Mouse (Mus musculus): ENCODE data around the gene Lrrn2. TPM values are rescaled to one million over a fixed set of nuclear protein-coding genes. Genes with fewer than 3 reads are reported as not detected.

Gene Lrrn2
- total RNA-seq, 2 experiments from 2014 or later = 218 to 236 TPM

GRCm38 (mm10) chr1:132921071-132921470 is 41.0 kb downstream of the Lrrn2 start:
- TF ChIP-seq CTCF (conservative IDR thresholded peaks at IDR 0.05) = 0 out of 2 replicates have a peak, but pooled peaks have one; percentile 18
- peak overlapping the region; percentile 72 for H3K27ac ChIP-seq
- no peak overlapping the region for H3K4me3 ChIP-seq
- no peak for DNase-seq (ENCODE audit: low spot score in 2 of 2)

- no peak for DNase-seq (ENCODE audit: low spot score in 2 of 2)
- no peak for TF ChIP-seq CTCF (conservative IDR thresholded peaks at IDR 0.05)
- peak overlapping the region; percentile 72 for H3K27ac ChIP-seq
- no peak overlapping the region for H3K4me3 ChIP-seq
These were observed 42.2 kb downstream of the Lrrn2 start for GRCm38 (mm10) chr1:132922257-132922656.

- no peak for DNase-seq (ENCODE audit: low spot score in 2 of 2)
- Histone ChIP-seq H3K4me3 (no peak overlapping the region), H3K27ac (0 out of 2 replicates have a peak overlapping the region, but pooled peaks have one; percentile 2)
- TF ChIP-seq CTCF (conservative IDR thresholded peaks at IDR 0.05) = no peak
These were observed 45.2 kb downstream of the Lrrn2 start for GRCm38 (mm10) chr1:132925270-132925669.

- Histone ChIP-seq H3K4me3 (no peak overlapping the region), H3K27ac (peak overlapping the region; percentile 70)
- no peak for TF ChIP-seq CTCF (conservative IDR thresholded peaks at IDR 0.05)
- no peak for DNase-seq (ENCODE audit: low spot score in 2 of 2)
These were observed 48.2 kb downstream of the Lrrn2 start for GRCm38 (mm10) chr1:132928032-132928906.

- Histone ChIP-seq H3K4me3 (no peak overlapping the region), H3K27ac (peak overlapping the region; percentile 70)
- no peak for DNase-seq (ENCODE audit: low spot score in 2 of 2)
- TF ChIP-seq CTCF (conservative IDR thresholded peaks at IDR 0.05) = no peak
These were observed 48.8 kb downstream of the Lrrn2 start for GRCm38 (mm10) chr1:132928907-132929250.

GRCm38 (mm10) chr1:132930291-132930690 is 50.2 kb downstream of the Lrrn2 start:
- H3K4me3 ChIP-seq = no peak overlapping the region
- TF ChIP-seq CTCF (conservative IDR thresholded peaks at IDR 0.05) = peak; percentile 23; the same call in 1 of the 2 replicates
- H3K27ac ChIP-seq = 0 out of 2 replicates have a peak overlapping the region, but pooled peaks have one; percentile 23
- DNase-seq (ENCODE audit: low spot score in 2 of 2) = no peak

- no peak for DNase-seq (ENCODE audit: low spot score in 2 of 2)
- TF ChIP-seq CTCF (conservative IDR thresholded peaks at IDR 0.05) = no peak
- H3K4me3 ChIP-seq = no peak overlapping the region
These were observed 52.3 kb downstream of the Lrrn2 start for GRCm38 (mm10) chr1:132932421-132932820.

GRCm38 (mm10) chr1:132934856-132935255 is 54.8 kb downstream of the Lrrn2 start:
- H3K4me3 ChIP-seq = no peak overlapping the region
- H3K27ac ChIP-seq = peak overlapping the region; percentile 14; the same call in 1 of the 2 replicates
- DNase-seq (ENCODE audit: low spot score in 2 of 2) = peak; percentile 56 to 57
- peak; percentile 71 for TF ChIP-seq CTCF (conservative IDR thresholded peaks at IDR 0.05)

More at GRCm38 (mm10) chr1:132932421-132932820, 52.3 kb downstream of the Lrrn2 start:
- peak overlapping the region; percentile 65 for H3K27ac ChIP-seq

GRCm38 (mm10) chr1:132937296-132938030 is 57.4 kb downstream of the Lrrn2 start:
- Histone ChIP-seq H3K27ac (no peak overlapping the region), H3K4me3 (no peak overlapping the region)
- TF ChIP-seq CTCF (conservative IDR thresholded peaks at IDR 0.05) = no peak
- DNase-seq (ENCODE audit: low spot score in 2 of 2) = no peak

- Histone ChIP-seq H3K27ac (peak overlapping the region; percentile 43; the same call in 1 of the 2 replicates), H3K4me3 (no peak overlapping the region)
- DNase-seq (ENCODE audit: low spot score in 2 of 2) = peak; percentile 51 to 69
- peak; percentile 72 for TF ChIP-seq CTCF (conservative IDR thresholded peaks at IDR 0.05)
These were observed 58.9 kb downstream of the Lrrn2 start for GRCm38 (mm10) chr1:132938975-132939374.

- no peak for TF ChIP-seq CTCF (conservative IDR thresholded peaks at IDR 0.05)
- no peak for DNase-seq (ENCODE audit: low spot score in 2 of 2)
- peak overlapping the region; percentile 46; the same call in 1 of the 2 replicates for H3K27ac ChIP-seq
- no peak overlapping the region for H3K4me3 ChIP-seq
These were observed 65.8 kb downstream of the Lrrn2 start for GRCm38 (mm10) chr1:132945826-132946225.

GRCm38 (mm10) chr1:132947811-132948210 is 67.7 kb downstream of the Lrrn2 start:
- TF ChIP-seq CTCF (conservative IDR thresholded peaks at IDR 0.05) = no peak
- no peak overlapping the region for H3K27ac ChIP-seq
- no peak for DNase-seq (ENCODE audit: low spot score in 2 of 2)
- H3K4me3 ChIP-seq = no peak overlapping the region

GRCm38 (mm10) chr1:132956809-132957208 is 76.7 kb downstream of the Lrrn2 start:
- no peak for DNase-seq (ENCODE audit: low spot score in 2 of 2)
- Histone ChIP-seq H3K4me3 (no peak overlapping the region), H3K27ac (no peak overlapping the region)
- no peak for TF ChIP-seq CTCF (conservative IDR thresholded peaks at IDR 0.05)

Measured in layer of hippocampus, adult 2 months (tissue).